Mouse (Mus musculus): ENCODE results near the gene Pitx2. TPM values are rescaled to one million over a fixed set of nuclear protein-coding genes. Genes with fewer than 3 reads are reported as not detected.

The Pitx2 gene
- not detected in 2 replicates for polyA plus RNA-seq (2012)

GRCm38 (mm10) chr3:129199609-129200500, at the start of gene Pitx2:
Gene Pitx2 (plus strand): TSS chr3:129199878.
- H3K9me3 ChIP-seq (ENCODE audit: control insufficient read depth, low read length): no peaks in the 10 kb centered on the region; the same call in 1 of the 2 replicates
- no peaks in the 10 kb centered on the region for H3K36me3 ChIP-seq (ENCODE audit: control insufficient read depth)
- no peak within 1 kb of the TSS for H3K4me3 ChIP-seq (replicated peaks)
- no peak for TF ChIP-seq GATA1 (IDR thresholded peaks at IDR 0.05; ENCODE audit: low read length)
- TF ChIP-seq TAL1 (IDR thresholded peaks at IDR 0.05; ENCODE audit: low read length): no peak
- peaks cover 99% of the 10 kb centered on the region for H3K27me3 ChIP-seq (ENCODE audit: control insufficient read depth)
- H3K4me1 ChIP-seq (ENCODE audit: control insufficient read depth): no peaks in the 10 kb centered on the region

DNA sequence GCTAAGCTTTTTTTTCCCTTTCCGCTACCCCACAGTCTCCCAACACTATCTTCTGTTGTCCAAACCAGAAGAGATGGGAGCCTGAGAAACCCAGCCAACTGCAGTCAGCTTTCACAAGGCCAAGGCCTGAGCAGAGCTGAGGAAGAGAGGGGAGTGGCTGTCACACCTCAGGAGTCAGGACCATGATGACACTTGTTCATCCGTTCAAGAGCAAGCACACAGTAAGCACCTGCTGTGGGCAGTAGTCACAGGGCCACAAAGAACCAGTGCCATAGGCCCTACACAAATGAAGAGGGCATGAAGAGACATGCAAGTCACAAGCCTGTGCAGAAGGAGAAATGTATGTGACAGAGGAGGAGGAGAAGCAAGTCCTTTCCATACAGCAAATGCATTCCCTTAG, 49.7 kb upstream of the Pitx2 start:
- Histone ChIP-seq H3K4me3 (replicated peaks) (no peak overlapping the region), H3K9me3 (ENCODE audit: control insufficient read depth, low read length) (peaks cover 23% of the 10 kb centered on the region), H3K4me1 (ENCODE audit: control insufficient read depth) (no peaks in the 10 kb centered on the region), H3K36me3 (ENCODE audit: control insufficient read depth) (no peaks in the 10 kb centered on the region), H3K27me3 (ENCODE audit: control insufficient read depth) (no peaks in the 10 kb centered on the region)
- TF ChIP-seq GATA1 (IDR thresholded peaks at IDR 0.05; ENCODE audit: low read length): no peak

DNA sequence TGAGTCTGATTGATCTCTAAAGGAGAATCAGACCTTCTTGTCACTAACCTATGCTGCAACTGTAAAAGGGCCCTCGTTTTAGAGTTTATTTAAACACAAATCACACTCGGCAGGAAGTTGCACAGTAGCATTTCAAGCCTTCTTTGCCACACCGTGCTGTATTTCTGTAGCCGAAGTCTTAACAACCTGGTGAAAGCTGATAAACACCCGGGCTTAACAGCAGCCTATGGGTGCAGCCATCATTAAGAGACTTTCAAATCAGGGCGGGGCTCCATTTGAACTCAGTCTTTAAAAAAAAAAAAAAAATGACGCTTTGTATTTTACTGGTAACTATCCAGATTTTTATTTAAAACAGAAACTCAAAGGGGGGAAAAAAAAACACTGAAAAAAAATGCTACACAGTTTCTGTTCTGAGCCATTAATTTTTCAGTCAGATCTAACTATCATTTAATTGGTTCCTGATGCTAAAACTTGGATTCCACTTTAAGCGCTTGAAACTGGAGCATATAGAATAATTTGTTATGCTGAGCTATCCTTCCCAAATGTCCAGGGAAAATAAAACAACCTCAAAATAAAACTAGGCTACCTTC, 48.5 kb upstream of the Pitx2 start:
- H3K27me3 ChIP-seq (ENCODE audit: control insufficient read depth): no peaks in the 10 kb centered on the region
- H3K4me3 ChIP-seq (replicated peaks): no peak overlapping the region
- peaks cover 25% of the 10 kb centered on the region for H3K9me3 ChIP-seq (ENCODE audit: control insufficient read depth, low read length)
- no peaks in the 10 kb centered on the region for H3K36me3 ChIP-seq (ENCODE audit: control insufficient read depth)
- H3K4me1 ChIP-seq (ENCODE audit: control insufficient read depth): no peaks in the 10 kb centered on the region
- no peak for TF ChIP-seq TAL1 (IDR thresholded peaks at IDR 0.05; ENCODE audit: low read length)
- no peak for TF ChIP-seq GATA1 (IDR thresholded peaks at IDR 0.05; ENCODE audit: low read length)

DNA sequence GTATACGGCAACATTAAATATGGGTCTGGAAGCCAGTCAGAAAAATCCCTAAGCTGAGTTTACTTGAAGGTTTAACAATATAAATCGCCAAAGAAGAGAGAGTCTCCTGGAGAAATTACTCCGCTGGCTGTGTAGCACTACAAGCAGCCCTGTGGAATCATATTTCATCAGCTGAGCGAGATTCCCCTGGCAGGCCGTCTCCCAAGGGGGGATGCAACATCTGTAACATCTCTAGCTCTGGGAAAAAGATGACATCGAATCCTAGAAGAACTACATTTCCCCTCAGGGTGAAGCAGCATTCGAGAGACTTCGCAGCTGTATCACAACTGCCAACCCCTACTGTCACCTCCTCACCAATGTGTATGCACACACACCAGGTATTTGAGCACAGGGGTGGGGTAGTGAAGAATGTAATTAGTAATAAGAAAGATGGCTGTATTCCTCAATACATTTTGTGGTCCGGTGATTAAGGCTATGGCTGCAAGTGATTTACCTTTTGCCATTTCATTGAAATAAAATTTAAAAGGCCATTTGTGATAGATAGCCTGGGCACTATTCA, 40.8 kb upstream of the Pitx2 start:
- Histone ChIP-seq H3K36me3 (ENCODE audit: control insufficient read depth) (no peaks in the 10 kb centered on the region), H3K27me3 (ENCODE audit: control insufficient read depth) (no peaks in the 10 kb centered on the region), H3K9me3 (ENCODE audit: control insufficient read depth, low read length) (peaks cover 25% of the 10 kb centered on the region), H3K4me1 (ENCODE audit: control insufficient read depth) (no peaks in the 10 kb centered on the region), H3K4me3 (replicated peaks) (no peak overlapping the region)
- TF ChIP-seq GATA1 (IDR thresholded peaks at IDR 0.05; ENCODE audit: low read length) (no peak), TAL1 (IDR thresholded peaks at IDR 0.05; ENCODE audit: low read length) (no peak)

DNA sequence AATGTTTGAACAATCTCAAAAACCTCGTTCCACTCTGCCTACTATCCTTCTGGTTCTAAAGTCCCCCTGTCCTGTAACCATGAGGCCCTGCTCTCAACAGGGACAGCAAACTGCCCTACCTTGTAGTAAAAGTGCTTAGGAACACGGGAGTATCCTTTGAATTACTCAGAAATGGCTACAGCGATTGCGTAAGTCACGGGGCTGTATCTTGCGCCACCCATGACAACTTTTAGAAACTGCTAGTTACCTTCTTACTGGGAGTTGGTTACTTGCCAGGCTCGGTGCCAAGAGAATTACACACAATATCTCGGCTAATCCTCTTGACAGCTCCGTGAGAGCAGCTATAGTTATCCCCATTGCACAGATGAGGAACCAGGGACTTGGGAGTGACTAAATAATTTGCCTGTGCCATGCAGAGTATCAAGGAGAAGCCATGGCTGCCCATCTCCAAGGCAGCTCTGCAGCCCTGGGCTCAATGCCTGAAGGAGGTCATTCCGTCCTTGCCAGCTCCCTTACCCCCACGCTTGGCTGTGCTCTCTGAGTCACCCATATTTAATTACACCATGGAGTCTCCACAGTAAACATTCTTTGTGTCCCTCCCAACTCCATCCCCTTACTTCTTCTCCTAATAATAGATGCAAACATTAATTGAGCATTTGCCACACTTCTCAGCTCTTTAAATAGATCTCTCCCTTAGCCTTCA, 38.2 kb upstream of the Pitx2 start:
- no peak overlapping the region for H3K4me3 ChIP-seq (replicated peaks)
- H3K9me3 ChIP-seq (ENCODE audit: control insufficient read depth, low read length): peaks cover 13% of the 10 kb centered on the region
- TF ChIP-seq TAL1 (IDR thresholded peaks at IDR 0.05; ENCODE audit: low read length) (no peak), GATA1 (IDR thresholded peaks at IDR 0.05; ENCODE audit: low read length) (no peak)

GRCm38 (mm10) chr3:129164246-129164645, 35.4 kb upstream of the Pitx2 start:
- peaks cover 11% of the 10 kb centered on the region; the same call in 1 of the 2 replicates for H3K9me3 ChIP-seq (ENCODE audit: control insufficient read depth, low read length)
- H3K4me3 ChIP-seq (replicated peaks): no peak overlapping the region
- H3K36me3 ChIP-seq (ENCODE audit: control insufficient read depth): no peaks in the 10 kb centered on the region
- TF ChIP-seq TAL1 (IDR thresholded peaks at IDR 0.05; ENCODE audit: low read length): no peak
- TF ChIP-seq GATA1 (IDR thresholded peaks at IDR 0.05; ENCODE audit: low read length): no peak
- no peaks in the 10 kb centered on the region for H3K27me3 ChIP-seq (ENCODE audit: control insufficient read depth)
- H3K4me1 ChIP-seq (ENCODE audit: control insufficient read depth): no peaks in the 10 kb centered on the region

More for the DNA sequence above, 38.2 kb upstream of the Pitx2 start:
- Histone ChIP-seq H3K36me3 (ENCODE audit: control insufficient read depth) (no peaks in the 10 kb centered on the region), H3K4me1 (ENCODE audit: control insufficient read depth) (no peaks in the 10 kb centered on the region), H3K27me3 (ENCODE audit: control insufficient read depth) (no peaks in the 10 kb centered on the region)

DNA sequence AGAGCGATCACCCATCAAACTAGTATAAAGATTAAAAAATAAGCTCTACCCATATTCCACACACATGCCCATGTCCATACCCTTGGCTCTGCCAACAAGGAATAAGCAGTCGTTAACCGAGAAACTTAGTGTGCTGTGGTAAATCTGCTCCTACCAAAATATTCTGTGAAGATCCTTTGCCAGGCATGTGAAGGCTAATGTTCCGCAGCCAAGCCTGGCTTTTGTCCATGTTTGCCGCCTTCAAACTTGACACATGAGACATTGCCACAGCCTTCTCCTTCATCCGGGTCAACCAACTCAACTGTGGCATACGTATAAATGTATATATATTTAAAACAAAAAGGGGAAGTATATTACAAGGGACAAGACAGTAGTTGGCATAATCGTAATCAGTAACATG, 34.0 kb upstream of the Pitx2 start:
- no peak for TF ChIP-seq TAL1 (IDR thresholded peaks at IDR 0.05; ENCODE audit: low read length)
- no peak for TF ChIP-seq GATA1 (IDR thresholded peaks at IDR 0.05; ENCODE audit: low read length)
- Histone ChIP-seq H3K9me3 (ENCODE audit: control insufficient read depth, low read length) (peaks cover 11% of the 10 kb centered on the region; the same call in 1 of the 2 replicates), H3K36me3 (ENCODE audit: control insufficient read depth) (no peaks in the 10 kb centered on the region), H3K4me3 (replicated peaks) (no peak overlapping the region), H3K4me1 (ENCODE audit: control insufficient read depth) (no peaks in the 10 kb centered on the region), H3K27me3 (ENCODE audit: control insufficient read depth) (no peaks in the 10 kb centered on the region)

- no peak for TF ChIP-seq GATA1 (IDR thresholded peaks at IDR 0.05; ENCODE audit: low read length)
- no peak for TF ChIP-seq TAL1 (IDR thresholded peaks at IDR 0.05; ENCODE audit: low read length)
- no peaks in the 10 kb centered on the region for H3K27me3 ChIP-seq (ENCODE audit: control insufficient read depth)
- H3K4me1 ChIP-seq (ENCODE audit: control insufficient read depth): no peaks in the 10 kb centered on the region
- peaks cover 6% of the 10 kb centered on the region; the same call in 1 of the 2 replicates for H3K9me3 ChIP-seq (ENCODE audit: control insufficient read depth, low read length)
- no peak overlapping the region for H3K4me3 ChIP-seq (replicated peaks)
- no peaks in the 10 kb centered on the region for H3K36me3 ChIP-seq (ENCODE audit: control insufficient read depth)
These were observed 33.0 kb upstream of the Pitx2 start for GRCm38 (mm10) chr3:129166684-129167083.

Measured in erythroblast, embryonic 14.5 days (primary cell).